Mouse (Mus musculus) ES-Bruce4 (cell line): ENCODE data around the gene Lag3. TPM values are rescaled to one million over a fixed set of nuclear protein-coding genes. Genes with fewer than 3 reads are reported as not detected.

Experiments
- H3K27ac ChIP-seq: 2 replicates; pipeline ENCODE4 v1.5.1; 2012; ENCODE audit warnings: low read length, inconsistent platforms; ENCODE audit not compliant: insufficient read depth
- H3K27me3 ChIP-seq: 2 replicates; pipeline ENCODE4 v1.6.1; 2012; ENCODE audit warnings: mild to moderate bottlenecking, low read length, inconsistent platforms; ENCODE audit not compliant: control insufficient read depth, poor library complexity, insufficient read depth, severe bottlenecking
- H3K36me3 ChIP-seq: 2 replicates; pipeline ENCODE4 v1.6.1; 2012; ENCODE audit warnings: inconsistent platforms, mild to moderate bottlenecking, low read length, moderate library complexity; ENCODE audit not compliant: control insufficient read depth, poor library complexity, insufficient read depth, severe bottlenecking
- H3K4me1 ChIP-seq: one replicate; pipeline ENCODE4 v1.8.1; 2011; ENCODE audit warnings: low read length; ENCODE audit not compliant: control insufficient read depth, insufficient read depth
- H3K4me3 ChIP-seq: 2 replicates; pipeline ENCODE4 v1.5.1; 2011; ENCODE audit warnings: low read depth, mild to moderate bottlenecking, low read length
- H3K9ac ChIP-seq: 2 replicates; pipeline ENCODE4 v1.6.1; 2012; ENCODE audit warnings: low read depth, mild to moderate bottlenecking, inconsistent platforms; ENCODE audit not compliant: poor library complexity, severe bottlenecking
- H3K9me3 ChIP-seq: replicated peaks from 2 replicates; pipeline ENCODE4 v1.6.1; 2012; ENCODE audit warnings: mild to moderate bottlenecking, low read length, inconsistent platforms; ENCODE audit not compliant: control insufficient read depth, poor library complexity, insufficient read depth, severe bottlenecking
- CTCF ChIP-seq: IDR thresholded peaks from one replicate; pipeline ENCODE4 v1.8.1; 2011; ENCODE audit warnings: low read depth, low read length
- EP300 ChIP-seq: IDR thresholded peaks from 2 replicates; pipeline ENCODE4 v1.6.1; 2011; ENCODE audit warnings: low read depth, low read length; ENCODE audit not compliant: insufficient read depth
- POLR2A ChIP-seq: IDR thresholded peaks from one replicate; pipeline ENCODE4 v1.8.1; 2011; ENCODE audit warnings: low read length; ENCODE audit not compliant: insufficient read depth
- polyA plus RNA-seq: library from polyadenylated mRNA; stranded (reverse); fragments of >200 nt; gene quantifications from 2 replicates; pipeline ENCODE4 v1.2.4, GENCODE M21; 2011; ENCODE audit warnings: low read depth; ENCODE audit not compliant: missing spikeins, insufficient read depth, insufficient read length

The Lag3 gene
- polyA plus RNA-seq, 1 experiment = 5.9 TPM

DNA sequence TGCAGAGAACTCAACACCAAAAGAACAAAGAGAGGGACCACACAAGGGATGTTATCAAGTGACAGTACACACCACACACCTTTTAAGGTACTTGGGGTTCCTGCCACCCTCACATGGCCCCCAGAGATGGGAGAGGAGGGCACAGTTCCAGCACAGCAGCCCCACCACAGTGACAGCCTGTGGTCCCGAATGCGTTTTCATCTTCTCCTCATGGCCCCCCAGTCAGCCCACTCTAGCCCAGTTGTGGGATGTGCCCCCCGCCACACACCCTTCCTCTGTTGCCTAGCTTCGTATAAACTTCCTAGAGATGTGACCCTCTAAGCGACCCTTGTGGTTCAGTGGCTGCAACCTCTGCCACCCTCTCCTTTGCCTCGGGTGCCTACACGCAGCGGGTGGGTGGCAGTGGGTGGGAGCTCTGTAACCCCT, 25.5 kb downstream of the Lag3 start:
- Histone ChIP-seq H3K9ac (no peak overlapping the region), H3K9me3 (no peaks in the 10 kb centered on the region; the same call in 1 of the 2 replicates), H3K27me3 (no peaks in the 10 kb centered on the region), H3K4me3 (no peak overlapping the region), H3K27ac (no peak overlapping the region), H3K36me3 (no peaks in the 10 kb centered on the region), H3K4me1 (no peaks in the 10 kb centered on the region)
- TF ChIP-seq CTCF (no peak), EP300 (no peak)

DNA sequence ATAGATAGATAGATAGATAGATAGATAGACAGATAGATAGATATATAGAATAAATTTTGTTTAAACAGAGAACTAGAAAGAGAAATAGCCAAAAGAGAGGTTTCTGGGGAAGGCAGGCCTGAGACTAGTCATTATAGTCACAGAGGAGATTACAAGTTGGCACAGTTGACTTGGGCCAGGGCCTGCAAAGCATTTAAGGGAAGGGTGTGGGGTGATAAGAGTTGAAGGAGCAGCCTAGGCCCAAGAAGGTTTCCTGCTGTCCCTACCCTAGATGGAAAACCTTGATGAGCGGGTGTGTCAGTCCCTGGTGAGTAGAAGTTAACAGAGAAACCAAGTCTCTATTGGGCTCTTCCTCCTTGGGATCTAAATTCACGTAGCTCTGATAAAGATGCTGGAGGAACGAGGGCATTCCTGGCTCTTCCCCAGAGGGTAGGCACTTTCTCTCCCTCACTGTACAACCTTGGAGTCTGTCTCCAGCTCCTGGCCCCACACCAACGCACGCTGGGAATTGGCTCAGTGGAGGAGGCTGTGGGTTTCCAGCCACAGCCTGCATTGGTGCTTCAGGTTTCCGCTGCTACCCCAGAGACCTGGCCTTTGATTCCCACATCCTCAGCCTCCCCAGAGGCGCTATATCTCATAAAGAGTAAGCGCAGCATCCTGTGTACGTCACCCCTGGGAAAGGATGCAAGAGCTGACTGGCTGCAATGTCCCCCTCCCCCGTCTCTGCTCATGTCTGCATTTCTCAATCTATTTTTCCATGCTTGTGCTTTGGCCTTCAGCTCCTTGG, 26.6 kb downstream of the Lag3 start:
- Histone ChIP-seq H3K36me3 (no peaks in the 10 kb centered on the region), H3K27me3 (no peaks in the 10 kb centered on the region), H3K4me3 (no peak overlapping the region), H3K27ac (no peak overlapping the region), H3K4me1 (no peaks in the 10 kb centered on the region), H3K9me3 (no peaks in the 10 kb centered on the region; the same call in 1 of the 2 replicates), H3K9ac (no peak overlapping the region)
- TF ChIP-seq CTCF (no peak), POLR2A (no peak), EP300 (no peak)

DNA sequence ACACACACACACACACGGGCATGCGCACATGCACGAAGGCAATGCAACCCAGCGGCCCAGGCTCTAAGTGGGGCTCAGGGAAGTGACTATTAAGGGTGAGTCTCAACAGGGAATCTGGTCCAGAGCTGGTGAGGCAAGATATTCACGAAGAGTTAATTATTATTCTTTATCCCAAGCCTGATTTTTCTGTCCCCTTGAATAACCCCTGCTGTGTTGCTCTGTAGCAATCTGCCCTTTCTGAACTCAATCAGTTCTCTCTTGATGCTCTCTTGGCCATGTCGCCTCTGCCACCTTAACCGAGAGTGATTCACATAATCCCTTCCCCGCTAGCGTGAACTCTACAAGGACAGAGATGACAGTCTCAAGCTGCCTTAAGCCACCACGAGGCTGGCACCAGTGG, 28.2 kb downstream of the Lag3 start:
- Histone ChIP-seq H3K4me3 (no peak overlapping the region), H3K36me3 (no peaks in the 10 kb centered on the region), H3K9me3 (no peaks in the 10 kb centered on the region), H3K27ac (no peak overlapping the region), H3K4me1 (no peaks in the 10 kb centered on the region), H3K9ac (no peak overlapping the region), H3K27me3 (no peaks in the 10 kb centered on the region)
- TF ChIP-seq CTCF = no peak
- TF ChIP-seq EP300 = no peak
- no peak for TF ChIP-seq POLR2A

DNA sequence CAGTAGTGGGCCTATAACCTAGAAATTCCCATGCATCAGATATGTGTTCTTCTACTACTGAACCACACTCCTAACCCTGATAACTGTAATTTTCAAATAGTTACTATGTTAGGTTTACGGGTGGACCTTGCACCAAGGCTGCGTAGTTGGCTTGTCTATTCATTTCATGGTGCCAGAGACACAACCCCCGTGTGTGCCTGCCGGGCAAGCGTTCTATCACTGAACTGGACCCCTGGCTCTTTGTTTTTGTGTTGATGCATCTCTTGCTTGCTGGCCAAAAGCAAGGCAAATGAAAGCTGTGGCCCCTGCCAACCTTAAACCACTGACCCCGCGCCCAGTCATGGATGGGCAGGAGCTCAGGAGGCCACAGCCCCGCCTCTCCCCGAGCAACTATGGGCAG, 29.7 kb downstream of the Lag3 start:
- H3K9ac ChIP-seq = no peak overlapping the region
- no peak overlapping the region for H3K4me3 ChIP-seq
- no peak overlapping the region for H3K27ac ChIP-seq
- H3K27me3 ChIP-seq = no peaks in the 10 kb centered on the region
- no peaks in the 10 kb centered on the region for H3K9me3 ChIP-seq
- TF ChIP-seq EP300 (no peak), POLR2A (no peak), CTCF (no peak)
- H3K36me3 ChIP-seq = no peaks in the 10 kb centered on the region
- H3K4me1 ChIP-seq = no peaks in the 10 kb centered on the region

DNA sequence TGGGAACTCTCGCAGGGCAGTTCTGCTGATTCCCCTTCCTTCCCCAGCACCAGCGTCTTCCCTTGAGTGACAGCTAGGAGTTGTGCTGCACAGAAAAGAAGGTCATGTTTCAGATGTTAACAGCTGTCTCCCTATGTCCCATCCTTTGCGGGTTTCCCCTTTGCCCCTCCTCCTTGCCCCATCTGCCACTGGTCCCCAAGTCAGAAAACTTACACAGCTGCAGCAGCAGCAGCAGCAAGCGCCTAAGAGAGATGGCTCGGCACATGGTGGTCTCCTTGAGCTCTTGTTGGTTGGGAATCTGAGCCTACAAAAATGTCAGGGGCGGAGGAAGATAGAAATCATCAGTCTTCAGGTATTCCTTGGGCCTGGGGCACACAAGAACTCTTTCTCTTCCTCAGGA, 32.1 kb downstream of the Lag3 start:
- no peaks in the 10 kb centered on the region for H3K27me3 ChIP-seq

DNA sequence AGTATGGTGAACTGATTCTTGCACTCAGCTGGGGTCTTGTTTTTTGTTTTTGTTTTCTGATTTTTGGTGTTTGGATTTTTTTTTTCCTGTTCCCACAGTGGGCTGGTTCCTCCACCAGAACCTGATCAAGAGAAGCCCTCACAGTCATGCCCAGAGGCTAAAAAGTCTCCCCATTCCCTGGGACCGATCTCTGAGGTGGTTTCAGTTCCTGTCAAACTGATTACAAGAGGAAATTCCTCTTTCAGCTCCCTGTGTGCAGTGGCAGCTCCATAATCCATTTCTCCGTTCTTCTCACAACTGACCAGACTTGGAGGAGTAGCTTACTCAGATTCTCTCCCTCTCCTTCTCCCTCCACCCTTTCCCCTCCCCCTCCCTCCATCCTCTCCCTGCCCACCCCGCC, 37.2 kb downstream of the Lag3 start:
- Histone ChIP-seq H3K27ac (no peak overlapping the region), H3K9me3 (no peaks in the 10 kb centered on the region), H3K4me1 (no peaks in the 10 kb centered on the region), H3K4me3 (no peak overlapping the region), H3K9ac (no peak overlapping the region), H3K27me3 (no peaks in the 10 kb centered on the region), H3K36me3 (no peaks in the 10 kb centered on the region)
- no peak for TF ChIP-seq EP300
- TF ChIP-seq POLR2A = no peak
- TF ChIP-seq CTCF = no peak

More for the DNA sequence above, 32.1 kb downstream of the Lag3 start:
- TF ChIP-seq EP300 (no peak), POLR2A (no peak), CTCF (no peak)
- Histone ChIP-seq H3K36me3 (no peaks in the 10 kb centered on the region), H3K9ac (no peak overlapping the region), H3K27ac (no peak overlapping the region), H3K9me3 (no peaks in the 10 kb centered on the region), H3K4me1 (no peaks in the 10 kb centered on the region), H3K4me3 (no peak overlapping the region)
